In the genomic region with DNA sequence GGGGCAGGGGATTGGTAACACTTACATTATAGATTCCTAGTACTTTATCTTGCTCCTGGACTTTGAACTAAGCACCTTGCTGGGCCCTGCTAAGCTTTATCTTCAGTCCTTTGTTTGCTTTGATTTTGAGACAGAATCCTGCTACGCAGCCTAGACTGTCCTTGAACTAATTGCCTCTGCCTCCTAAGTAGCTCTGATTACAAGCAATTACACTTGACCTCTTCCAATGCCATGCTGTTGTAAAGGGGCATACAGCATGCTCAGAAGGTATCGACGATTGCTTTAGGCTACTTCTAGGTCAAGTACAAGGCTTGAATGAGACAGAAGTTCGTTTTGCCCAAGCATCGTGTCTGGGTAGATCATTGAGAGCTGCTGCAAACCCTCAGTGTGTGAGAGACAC, we compare ENCODE assay signal across 22 mouse cellular contexts. TPM values are rescaled to one million over a fixed set of nuclear protein-coding genes. Genes with fewer than 3 reads are reported as not detected.
DNase-seq lines count a peak whose midpoint lies in the region; ATAC-seq lines count a peak whose summit lies in the region.
"Had no signal": no experiment of that assay in that cellular context is flagged by ENCODE, and none has a peak within 500 bp of the region (broad histone marks: within the 10 kb centered on the region; RNA-seq: fewer than 3 reads in every experiment).

No protein-coding gene starts in this region.

- WGBS in stomach, embryonic 16.5 days: 63% methylated on average over 5 of the region's 5 CpGs

- H3K27me3 ChIP-seq in stomach, embryonic 16.5 days (ENCODE audit: control insufficient read depth, insufficient read depth, low read length): no peaks in the 10 kb centered on the region
- H3K27me3 ChIP-seq: limb, embryonic 12.5 days; neural tube, embryonic 12.5 days had no signal

- H3K9me3 ChIP-seq in stomach, embryonic 16.5 days (replicated peaks; ENCODE audit: control insufficient read depth, low read length): no peaks in the 10 kb centered on the region
- H3K9me3 ChIP-seq: embryonic facial prominence, embryonic 10.5 days; limb, embryonic 12.5 days; neural tube, embryonic 12.5 days had no signal

- no peak overlapping the region for H3K4me2 ChIP-seq in stomach, embryonic 16.5 days (ENCODE audit: low read depth, low read length)
- H3K4me2 ChIP-seq: limb, embryonic 12.5 days; midbrain, embryonic 11.5 days; neural tube, embryonic 12.5 days had no signal

- peak overlapping the region; percentile 33; the same call in 1 of the 2 replicates for H3K27ac ChIP-seq in stomach, embryonic 16.5 days (ENCODE audit: low read length)
- H3K27ac ChIP-seq: embryonic facial prominence, embryonic 10.5 days; limb, embryonic 12.5 days; liver, embryonic 14.5 days; neural tube, embryonic 12.5 days had no signal

- no peak for ATAC-seq in stomach, embryonic 16.5 days (ENCODE audit: insufficient read depth, low FRiP score)
- ATAC-seq: hindbrain, embryonic 16.5 days had no signal

- peak; percentile 40 for DNase-seq in heart, adult 11 months
- no peak for DNase-seq in heart, adult 18-20 months
- peak; percentile 47 for DNase-seq in ES-CJ7 (ENCODE audit: low read depth, low spot score)
- DNase-seq in induced T-regulatory cell, adult 2 months (ENCODE audit: low read depth): peak; percentile 5
- no peak for DNase-seq in frontal cortex, adult 2 months (ENCODE audit: extremely low spot score in 1 of 2, low spot score in 1 of 2)
- DNase-seq in layer of hippocampus, adult 9-11 months: no peak
- DNase-seq: adrenal gland, postnatal 36 days; cerebellum, adult 2 months; cerebellum, postnatal 36 days; gastrocnemius, postnatal 10 days; kidney, postnatal 4 days; right cerebral cortex, postnatal 14 days; thymus, postnatal 25 days had no signal

- no peaks in the 10 kb centered on the region for H3K36me3 ChIP-seq in stomach, embryonic 16.5 days (ENCODE audit: control insufficient read depth, insufficient read depth, low read length)
- H3K36me3 ChIP-seq: embryonic facial prominence, embryonic 10.5 days; limb, embryonic 12.5 days; neural tube, embryonic 12.5 days had no signal

- H3K4me1 ChIP-seq in stomach, embryonic 16.5 days (ENCODE audit: control insufficient read depth, insufficient read depth, low read length): peaks cover 21% of the 10 kb centered on the region

- no peak overlapping the region for H3K4me3 ChIP-seq in stomach, embryonic 16.5 days (replicated peaks; ENCODE audit: low read length)
- H3K4me3 ChIP-seq: embryonic facial prominence, embryonic 10.5 days; limb, embryonic 12.5 days; neural tube, embryonic 12.5 days had no signal

- no peak overlapping the region for H3K9ac ChIP-seq in stomach, embryonic 16.5 days (ENCODE audit: low read length)
- H3K9ac ChIP-seq: limb, embryonic 12.5 days; liver, embryonic 14.5 days; neural tube, embryonic 12.5 days had no signal

RNA-seq across cellular contexts. Expression of a gene that starts 1.4 kb away (rescaled TPM):
- total RNA-seq in heart, adult 18-20 months (2021): 100 to 1,000 TPM; 329 to 344 TPM
- polyA plus RNA-seq in stomach, embryonic 16.5 days (2015; fragmentation: Nextera tagmentation; extraction: Ambion mirVana): 15.3 and 16.5 TPM in 2 replicates
- 25.9 and 29.0 TPM in 2 replicates for polyA plus RNA-seq in frontal cortex, adult 2 months (2012; rRNA removed)

RNA-seq across cellular contexts. Expression of a gene that starts 45.9 kb away (rescaled TPM):
- total RNA-seq in heart, adult 18-20 months (2021): under 1 TPM in 1 of 2 experiments, not detected in 1; 0.41 TPM
- not detected in 2 replicates for polyA plus RNA-seq in stomach, embryonic 16.5 days (2015; fragmentation: Nextera tagmentation; extraction: Ambion mirVana)
- 0.30 and 0.38 TPM in 2 replicates for polyA plus RNA-seq in frontal cortex, adult 2 months (2012; rRNA removed)
- total RNA-seq: gastrocnemius, postnatal 10 days had no signal
- polyA plus RNA-seq: kidney, embryonic 14.5 days; lung, embryonic 16.5 days; midbrain, embryonic 11.5 days; neural tube, embryonic 12.5 days had no signal

Comparison
In these comparisons a context has a peak if more than half of its experiments do, and no peak if none do; other contexts are left out.
1. DNase-seq: peak in heart, adult 11 months (single experiment), ES-CJ7 (single experiment) and induced T-regulatory cell, adult 2 months (single experiment); none in heart, adult 18-20 months (0 of 2), frontal cortex, adult 2 months (0 of 2) and layer of hippocampus, adult 9-11 months (single experiment).